Mouse (Mus musculus): ENCODE measurements around the gene Plbd2. TPM values are rescaled to one million over a fixed set of nuclear protein-coding genes. Genes with fewer than 3 reads are reported as not detected.

The Plbd2 gene
- polyA plus RNA-seq, 1 experiment, result 75.3 TPM

GRCm38 (mm10) chr5:120522649-120523048, 19.2 kb upstream of the Plbd2 start:
- Histone ChIP-seq H3ac (ENCODE audit: control insufficient read depth, insufficient read length) (no peak overlapping the region), H3K4me2 (ENCODE audit: low read depth) (no peak overlapping the region), H3K79me2 (ENCODE audit: control insufficient read depth, insufficient read depth) (no peaks in the 10 kb centered on the region), H3K27me3 (ENCODE audit: control insufficient read depth, insufficient read depth, insufficient read length) (no peaks in the 10 kb centered on the region), H3K36me3 (ENCODE audit: control insufficient read depth, insufficient read depth) (peaks cover 11% of the 10 kb centered on the region), H3K4me3 (no peak overlapping the region)
- no peak for TF ChIP-seq USF1 (IDR thresholded peaks at IDR 0.05; ENCODE audit: low read depth)

- Histone ChIP-seq H3K4me3 (no peak overlapping the region), H3K27me3 (ENCODE audit: control insufficient read depth, insufficient read depth, insufficient read length) (no peaks in the 10 kb centered on the region), H3K4me2 (ENCODE audit: low read depth) (peak overlapping the region; percentile 62), H3K79me2 (ENCODE audit: control insufficient read depth, insufficient read depth) (peaks cover 2% of the 10 kb centered on the region), H3K36me3 (ENCODE audit: control insufficient read depth, insufficient read depth) (peaks cover 7% of the 10 kb centered on the region), H3ac (ENCODE audit: control insufficient read depth, insufficient read length) (no peak overlapping the region)
- TF ChIP-seq USF1 (IDR thresholded peaks at IDR 0.05; ENCODE audit: low read depth) (peak; percentile 25), TCF3 (IDR thresholded peaks at IDR 0.05; ENCODE audit: insufficient read length, low read depth) (no peak), POLR2A (IDR thresholded peaks at IDR 0.05; ENCODE audit: insufficient read length, low read depth) (no peak)
Measured at GRCm38 (mm10) chr5:120517552-120517951, 14.1 kb upstream of the Plbd2 start.

- Histone ChIP-seq H3K4me3 (no peak overlapping the region), H3K36me3 (ENCODE audit: control insufficient read depth, insufficient read depth) (peaks cover 7% of the 10 kb centered on the region), H3K79me2 (ENCODE audit: control insufficient read depth, insufficient read depth) (peaks cover 9% of the 10 kb centered on the region), H3ac (ENCODE audit: control insufficient read depth, insufficient read length) (no peak overlapping the region), H3K27me3 (ENCODE audit: control insufficient read depth, insufficient read depth, insufficient read length) (no peaks in the 10 kb centered on the region), H3K4me2 (ENCODE audit: low read depth) (peak overlapping the region; percentile 62)
- TF ChIP-seq POLR2AphosphoS2 (IDR thresholded peaks at IDR 0.05; ENCODE audit: insufficient read length, low read depth), result no peak
- TF ChIP-seq MYOG (IDR thresholded peaks at IDR 0.05; ENCODE audit: control insufficient read depth in 1 of 3, insufficient read depth in 1 of 3, insufficient read length in 2 of 3, low read depth in 2 of 3), result peak in 2 of 3 experiments; percentile 4 to 73
- TF ChIP-seq TCF12 (IDR thresholded peaks at IDR 0.05; ENCODE audit: insufficient read depth, poor library complexity, severe bottlenecking), result no peak
- no peak for TF ChIP-seq E2F4 (IDR thresholded peaks at IDR 0.05; ENCODE audit: insufficient read depth)
- peak; percentile 65 for TF ChIP-seq USF1 (IDR thresholded peaks at IDR 0.05; ENCODE audit: low read depth)
- TF ChIP-seq MAX (IDR thresholded peaks at IDR 0.05; ENCODE audit: low read depth), result no peak
- TF ChIP-seq MYOD1 (IDR thresholded peaks at IDR 0.05; ENCODE audit: control insufficient read depth in 1 of 3, insufficient read length in 2 of 3, low read depth in 2 of 3), result peak in 2 of 3 experiments; percentile 13 to 41
- no peak for TF ChIP-seq POLR2A (IDR thresholded peaks at IDR 0.05; ENCODE audit: insufficient read length, low read depth)
- no peak for TF ChIP-seq REST (IDR thresholded peaks at IDR 0.05; ENCODE audit: insufficient read depth, insufficient read length)
- TF ChIP-seq TCF3 (IDR thresholded peaks at IDR 0.05; ENCODE audit: insufficient read length, low read depth), result no peak
- no peak for TF ChIP-seq SRF (IDR thresholded peaks at IDR 0.05; ENCODE audit: control insufficient read depth, insufficient read length, low read depth)
- TF ChIP-seq CEBPB (IDR thresholded peaks at IDR 0.05; ENCODE audit: insufficient read depth, poor library complexity, severe bottlenecking), result no peak
Measured at GRCm38 (mm10) chr5:120516221-120516984, 13.0 kb upstream of the Plbd2 start.

- peak overlapping the region; percentile 62 for H3K4me2 ChIP-seq (ENCODE audit: low read depth)
Measured at GRCm38 (mm10) chr5:120515451-120515850, 12.0 kb upstream of the Plbd2 start.

GRCm38 (mm10) chr5:120514754-120515153, 11.3 kb upstream of the Plbd2 start:
- Histone ChIP-seq H3K4me3 (no peak overlapping the region), H3K27me3 (ENCODE audit: control insufficient read depth, insufficient read depth, insufficient read length) (no peaks in the 10 kb centered on the region), H3K36me3 (ENCODE audit: control insufficient read depth, insufficient read depth) (peaks cover under 1% of the 10 kb centered on the region), H3ac (ENCODE audit: control insufficient read depth, insufficient read length) (no peak overlapping the region), H3K4me2 (ENCODE audit: low read depth) (peak overlapping the region; percentile 62), H3K79me2 (ENCODE audit: control insufficient read depth, insufficient read depth) (peaks cover 9% of the 10 kb centered on the region)
- TF ChIP-seq POLR2AphosphoS2 (IDR thresholded peaks at IDR 0.05; ENCODE audit: insufficient read length, low read depth) (no peak), TCF12 (IDR thresholded peaks at IDR 0.05; ENCODE audit: insufficient read depth, poor library complexity, severe bottlenecking) (peak; percentile 79), MAX (IDR thresholded peaks at IDR 0.05; ENCODE audit: low read depth) (no peak), TCF3 (IDR thresholded peaks at IDR 0.05; ENCODE audit: insufficient read length, low read depth) (peak; percentile 13), E2F4 (IDR thresholded peaks at IDR 0.05; ENCODE audit: insufficient read depth) (no peak), MYOD1 (IDR thresholded peaks at IDR 0.05; ENCODE audit: control insufficient read depth in 1 of 3, insufficient read length in 2 of 3, low read depth in 2 of 3) (peak; percentile 28 to 81 (median 77)), CEBPB (IDR thresholded peaks at IDR 0.05; ENCODE audit: insufficient read depth, poor library complexity, severe bottlenecking) (no peak), POLR2A (IDR thresholded peaks at IDR 0.05; ENCODE audit: insufficient read length, low read depth) (no peak), SRF (IDR thresholded peaks at IDR 0.05; ENCODE audit: control insufficient read depth, insufficient read length, low read depth) (no peak), MYOG (IDR thresholded peaks at IDR 0.05; ENCODE audit: control insufficient read depth in 1 of 3, insufficient read depth in 1 of 3, insufficient read length in 2 of 3, low read depth in 2 of 3) (peak; percentile 41 to 87 (median 83)), REST (IDR thresholded peaks at IDR 0.05; ENCODE audit: insufficient read depth, insufficient read length) (no peak), USF1 (IDR thresholded peaks at IDR 0.05; ENCODE audit: low read depth) (no peak)

More at GRCm38 (mm10) chr5:120515451-120515850, 12.0 kb upstream of the Plbd2 start:
- no peak overlapping the region for H3K4me3 ChIP-seq
- TF ChIP-seq POLR2AphosphoS2 (IDR thresholded peaks at IDR 0.05; ENCODE audit: insufficient read length, low read depth) (no peak), TCF12 (IDR thresholded peaks at IDR 0.05; ENCODE audit: insufficient read depth, poor library complexity, severe bottlenecking) (no peak), TCF3 (IDR thresholded peaks at IDR 0.05; ENCODE audit: insufficient read length, low read depth) (no peak), MYOD1 (IDR thresholded peaks at IDR 0.05; ENCODE audit: control insufficient read depth in 1 of 3, insufficient read length in 2 of 3, low read depth in 2 of 3) (no peak), MYOG (IDR thresholded peaks at IDR 0.05; ENCODE audit: control insufficient read depth in 1 of 3, insufficient read depth in 1 of 3, insufficient read length in 2 of 3, low read depth in 2 of 3) (no peak), SRF (IDR thresholded peaks at IDR 0.05; ENCODE audit: control insufficient read depth, insufficient read length, low read depth) (no peak), E2F4 (IDR thresholded peaks at IDR 0.05; ENCODE audit: insufficient read depth) (no peak), USF1 (IDR thresholded peaks at IDR 0.05; ENCODE audit: low read depth) (no peak), CEBPB (IDR thresholded peaks at IDR 0.05; ENCODE audit: insufficient read depth, poor library complexity, severe bottlenecking) (no peak)
- no peaks in the 10 kb centered on the region for H3K27me3 ChIP-seq (ENCODE audit: control insufficient read depth, insufficient read depth, insufficient read length)
- H3K36me3 ChIP-seq (ENCODE audit: control insufficient read depth, insufficient read depth), result peaks cover 7% of the 10 kb centered on the region
- no peak overlapping the region for H3ac ChIP-seq (ENCODE audit: control insufficient read depth, insufficient read length)
- peaks cover 9% of the 10 kb centered on the region for H3K79me2 ChIP-seq (ENCODE audit: control insufficient read depth, insufficient read depth)
